Mouse (Mus musculus) embryonic facial prominence, embryonic 10.5 days (tissue): ENCODE data around the gene Slc35g3. TPM values are rescaled to one million over a fixed set of nuclear protein-coding genes. Genes with fewer than 3 reads are reported as not detected.

Source experiments
- DNase-seq: peaks from one replicate; pipeline ENCODE4 v3.0.0-alpha.2; 2017; ENCODE audit warnings: low spot score
- H3K27ac ChIP-seq: fragments of 300-500 bp; sonication (generic); replicated peaks from 2 replicates; pipeline ENCODE4 v1.5.1; 2016; ENCODE audit warnings: mild to moderate bottlenecking
- H3K27me3 ChIP-seq: fragments of 300-500 bp; sonication (generic); replicated peaks from 2 replicates; pipeline ENCODE4 v1.6.1; 2016; ENCODE audit warnings: low read depth, mild to moderate bottlenecking; ENCODE audit not compliant: poor library complexity, severe bottlenecking
- H3K36me3 ChIP-seq: fragments of 300-500 bp; sonication (generic); replicated peaks from 2 replicates; pipeline ENCODE4 v1.6.1; 2016; ENCODE audit warnings: mild to moderate bottlenecking, moderate library complexity
- H3K4me1 ChIP-seq: fragments of 300-500 bp; sonication (generic); 2 replicates; pipeline ENCODE4 v1.6.1; 2016
- H3K4me3 ChIP-seq: fragments of 300-500 bp; sonication (generic); 2 replicates; pipeline ENCODE4 v1.5.1; 2016; ENCODE audit warnings: mild to moderate bottlenecking, moderate library complexity
- H3K9me3 ChIP-seq: fragments of 300-500 bp; sonication (generic); 2 replicates; pipeline ENCODE4 v1.6.1; 2016; ENCODE audit warnings: mild to moderate bottlenecking
- WGBS: fragments of 180-500 bp; shearing (Covaris S2); methylation state at CpG from one replicate; pipeline ENCODE4 v1.1.7; 2016; 5-methylcytosine and 5-hydroxymethylcytosine counted together
- polyA plus RNA-seq: library from polyadenylated mRNA; unstranded; fragments of >200 nt; fragmentation: Nextera tagmentation; extraction: Ambion mirVana; gene quantifications from 2 replicates; pipeline ENCODE4 v1.2.1, GENCODE M21; 2016

Slc35g3 gene
- polyA plus RNA-seq, 1 experiment from 2014 or later, result 0.12 TPM

DNA sequence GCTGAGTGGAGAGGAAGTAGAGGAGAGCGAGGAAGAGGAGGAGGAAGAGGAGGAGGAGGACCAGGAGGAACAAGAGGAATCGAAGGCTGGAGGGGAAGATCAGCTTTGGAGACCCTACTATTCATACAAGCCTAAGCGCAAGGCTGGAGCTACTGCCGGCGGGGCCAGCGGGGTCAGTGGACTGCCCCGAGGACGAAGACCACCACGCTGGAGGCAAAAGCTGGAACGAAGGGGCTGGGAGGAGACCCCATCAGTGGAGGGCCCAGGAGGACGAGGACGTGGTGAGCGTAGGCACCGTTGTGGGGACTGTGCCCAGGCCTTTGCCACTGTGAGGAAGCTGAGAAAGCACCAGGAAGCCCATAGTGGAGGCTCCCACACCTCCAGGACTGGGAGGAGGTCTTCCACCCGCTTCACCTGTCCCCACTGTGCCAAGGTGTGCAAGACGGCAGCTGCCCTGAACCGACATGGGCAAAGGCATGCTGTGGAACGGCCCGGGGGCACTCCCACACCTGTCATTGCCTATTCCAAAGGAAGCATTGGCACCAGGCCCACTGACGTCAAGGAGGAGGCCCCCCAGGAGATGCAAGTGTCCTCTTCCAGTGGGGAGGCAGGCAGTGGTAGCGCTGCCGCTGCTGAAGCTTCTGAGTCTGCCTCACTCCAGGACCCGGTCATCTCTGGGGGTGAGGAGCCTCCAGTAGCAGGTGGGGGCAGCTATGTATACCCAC lies 16.7 kb upstream of the Slc35g3 start:
- H3K4me3 ChIP-seq, result peak overlapping the region; percentile 17; the same call in 1 of the 2 replicates
- H3K36me3 ChIP-seq, result peaks cover 15% of the 10 kb centered on the region; the same call in 1 of the 2 replicates
- no peaks in the 10 kb centered on the region for H3K9me3 ChIP-seq
- peaks cover 64% of the 10 kb centered on the region for H3K27me3 ChIP-seq
- 0 out of 2 replicates have a peak overlapping the region, but pooled peaks have one; percentile 25 for H3K27ac ChIP-seq
- no peak for DNase-seq
- 68% methylated on average over 23 of the region's 23 CpGs for WGBS
- peaks cover 20% of the 10 kb centered on the region for H3K4me1 ChIP-seq

DNA sequence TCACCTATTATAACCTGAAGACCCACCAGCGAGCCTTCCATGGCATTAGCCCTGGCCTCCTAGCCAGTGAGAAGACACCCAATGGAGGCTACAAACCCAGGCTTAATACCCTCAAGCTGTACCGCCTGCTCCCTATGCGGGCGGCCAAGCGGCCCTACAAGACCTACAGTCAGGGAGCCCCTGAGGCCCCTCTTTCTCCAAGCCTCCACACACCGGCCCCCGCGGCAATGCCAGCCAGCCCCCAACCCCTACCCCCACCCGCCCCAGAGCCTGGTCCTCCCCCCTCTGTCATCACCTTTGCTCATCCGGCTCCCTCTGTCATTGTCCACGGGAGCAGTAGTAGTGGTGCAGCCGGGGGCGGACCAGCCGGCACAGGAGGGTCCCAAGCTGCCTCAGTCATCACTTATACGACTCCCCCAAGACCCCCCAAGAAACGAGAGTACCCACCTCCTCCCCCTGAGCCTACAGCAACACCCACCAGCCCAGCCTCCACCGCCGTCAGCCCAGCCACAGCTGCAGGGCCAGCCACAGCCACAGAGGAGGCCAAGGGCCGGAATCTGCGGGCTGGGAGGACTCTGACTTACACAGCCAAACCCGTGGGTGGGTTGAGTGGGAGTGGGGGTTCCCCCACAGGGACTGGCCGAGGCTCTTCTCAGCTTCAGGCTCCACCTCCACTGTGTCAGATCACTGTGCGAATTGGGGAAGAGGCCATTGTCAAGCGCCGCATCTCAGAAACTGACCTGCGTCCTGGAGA lies 15.9 kb upstream of the Slc35g3 start:
- peaks cover 61% of the 10 kb centered on the region for H3K27me3 ChIP-seq
- no peaks in the 10 kb centered on the region for H3K9me3 ChIP-seq
- peaks cover 15% of the 10 kb centered on the region; the same call in 1 of the 2 replicates for H3K36me3 ChIP-seq
- H3K4me3 ChIP-seq, result peak overlapping the region; percentile 17; the same call in 1 of the 2 replicates
- no peak overlapping the region for H3K27ac ChIP-seq
- H3K4me1 ChIP-seq, result peaks cover 20% of the 10 kb centered on the region
- WGBS, result 67% methylated on average over 26 of the region's 26 CpGs
- DNase-seq, result no peak

GRCm38 (mm10) chr11:69776488-69776887 lies 14.7 kb upstream of the Slc35g3 start:
- no peak overlapping the region for H3K4me3 ChIP-seq
- no peak for DNase-seq
- WGBS, result 82% methylated on average over 20 of the region's 20 CpGs
- H3K27me3 ChIP-seq, result peaks cover 50% of the 10 kb centered on the region
- H3K36me3 ChIP-seq, result peaks cover 15% of the 10 kb centered on the region; the same call in 1 of the 2 replicates
- no peaks in the 10 kb centered on the region for H3K9me3 ChIP-seq
- no peak overlapping the region for H3K27ac ChIP-seq
- H3K4me1 ChIP-seq, result peaks cover 20% of the 10 kb centered on the region

- DNase-seq, result no peak
- no peaks in the 10 kb centered on the region for H3K9me3 ChIP-seq
- peaks cover 15% of the 10 kb centered on the region; the same call in 1 of the 2 replicates for H3K36me3 ChIP-seq
- peaks cover 20% of the 10 kb centered on the region for H3K4me1 ChIP-seq
- H3K4me3 ChIP-seq, result no peak overlapping the region
- peaks cover 50% of the 10 kb centered on the region for H3K27me3 ChIP-seq
- H3K27ac ChIP-seq, result no peak overlapping the region
- 73% methylated on average over 10 of the region's 10 CpGs for WGBS
Observed at GRCm38 (mm10) chr11:69775716-69776115, 13.9 kb upstream of the Slc35g3 start.

- Histone ChIP-seq H3K36me3 (peaks cover 15% of the 10 kb centered on the region; the same call in 1 of the 2 replicates), H3K9me3 (no peaks in the 10 kb centered on the region), H3K27ac (no peak overlapping the region), H3K27me3 (peaks cover 48% of the 10 kb centered on the region), H3K4me1 (peaks cover 20% of the 10 kb centered on the region), H3K4me3 (no peak overlapping the region)
- DNase-seq, result no peak
- WGBS, result 53% methylated on average over 5 of the region's 5 CpGs
Observed at GRCm38 (mm10) chr11:69774961-69775360, 13.2 kb upstream of the Slc35g3 start.

DNA sequence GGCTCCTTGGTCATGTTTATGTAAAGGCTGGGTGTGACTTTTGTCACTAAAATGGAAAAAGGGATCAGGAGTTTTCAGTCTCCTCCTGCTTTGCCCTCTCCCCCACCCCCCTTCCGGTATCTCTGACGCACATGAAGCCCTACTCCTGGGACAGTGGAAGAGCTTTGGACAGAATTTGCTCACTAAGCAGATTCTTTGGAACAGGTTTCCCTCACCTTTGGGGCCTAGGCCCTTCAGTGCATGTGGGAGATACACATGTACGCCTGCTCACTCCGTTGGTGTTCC lies 5.8 kb upstream of the Slc35g3 start:
- Histone ChIP-seq H3K27me3 (peaks cover 14% of the 10 kb centered on the region), H3K27ac (no peak overlapping the region), H3K4me3 (peak overlapping the region; percentile 89; the same call in 1 of the 2 replicates), H3K4me1 (peaks cover 32% of the 10 kb centered on the region), H3K36me3 (no peaks in the 10 kb centered on the region), H3K9me3 (no peaks in the 10 kb centered on the region)
- 65% methylated on average over 4 of the region's 4 CpGs for whole genome bisulfite sequencing
- no peak for DNase-seq

DNA sequence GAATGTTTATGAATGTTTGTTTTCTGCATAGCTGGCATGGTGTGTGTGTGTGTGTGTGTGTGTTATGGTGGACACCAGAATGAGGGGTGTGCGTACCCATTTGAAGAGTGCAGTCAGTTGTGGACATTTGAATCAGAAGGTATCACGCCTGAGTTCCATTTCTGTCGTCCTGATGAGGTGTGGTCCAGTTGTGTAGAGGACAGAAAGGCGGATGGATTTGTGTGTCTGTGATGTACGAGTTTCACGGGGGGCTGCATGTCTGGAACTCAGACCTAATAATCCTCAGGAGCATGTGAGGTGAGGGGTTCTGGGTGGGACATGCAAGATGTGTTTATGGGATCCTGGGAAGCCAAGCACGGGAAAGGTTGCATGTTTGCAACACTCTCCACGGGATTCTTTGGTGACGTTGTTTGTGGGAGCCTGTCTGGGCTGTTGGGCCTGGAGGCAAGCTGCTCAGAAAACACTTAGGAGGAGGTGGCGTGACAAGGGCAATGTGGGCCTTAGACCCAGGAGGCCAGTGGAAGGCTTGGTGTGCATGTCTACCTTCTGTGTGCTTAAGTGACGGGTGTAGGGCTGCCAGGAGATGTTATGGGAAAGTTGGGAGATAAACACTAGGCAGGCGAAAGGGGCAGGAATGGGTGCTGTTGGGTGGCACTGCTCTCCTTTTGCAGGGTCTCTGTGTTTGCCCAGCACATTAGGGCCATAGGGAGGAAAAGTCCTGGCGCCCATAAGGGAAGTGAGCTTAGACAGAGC lies 5.3 kb upstream of the Slc35g3 start:
- Histone ChIP-seq H3K27me3 (peaks cover 14% of the 10 kb centered on the region), H3K36me3 (no peaks in the 10 kb centered on the region), H3K4me3 (peak overlapping the region; percentile 89), H3K27ac (no peak overlapping the region), H3K9me3 (no peaks in the 10 kb centered on the region), H3K4me1 (peaks cover 32% of the 10 kb centered on the region)
- DNase-seq, result no peak
- WGBS, result 63% methylated on average over 13 of the region's 13 CpGs

GRCm38 (mm10) chr11:69766126-69766609 lies 4.4 kb upstream of the Slc35g3 start:
- peak overlapping the region; percentile 93 for H3K27ac ChIP-seq

GRCm38 (mm10) chr11:69765221-69766125 lies 3.7 kb upstream of the Slc35g3 start, which contains the start of gene Zbtb4:
Gene Zbtb4, plus strand, starts transcription at chr11:69765912.
- H3K27ac ChIP-seq, result peak within 1 kb of the TSS; percentile 93
- peaks cover 18% of the 10 kb centered on the region for H3K27me3 ChIP-seq
- H3K4me1 ChIP-seq, result peaks cover 37% of the 10 kb centered on the region
- peak within 1 kb of the TSS; percentile 89 for H3K4me3 ChIP-seq
- no peaks in the 10 kb centered on the region for H3K9me3 ChIP-seq
- H3K36me3 ChIP-seq, result no peaks in the 10 kb centered on the region
- 20% methylated on average over 45 of the region's 55 CpGs for WGBS
- peak; percentile 62 for DNase-seq

More at GRCm38 (mm10) chr11:69766126-69766609, 4.4 kb upstream of the Slc35g3 start:
- H3K9me3 ChIP-seq, result no peaks in the 10 kb centered on the region
- H3K4me1 ChIP-seq, result peaks cover 32% of the 10 kb centered on the region
- peak; percentile 72 for DNase-seq
- WGBS, result under 1% methylated on average over 37 of the region's 37 CpGs
- peak overlapping the region; percentile 89 for H3K4me3 ChIP-seq
- H3K27me3 ChIP-seq, result peaks cover 14% of the 10 kb centered on the region
- no peaks in the 10 kb centered on the region for H3K36me3 ChIP-seq

- H3K27me3 ChIP-seq, result peaks cover 18% of the 10 kb centered on the region
- no peak overlapping the region for H3K4me3 ChIP-seq
- no peaks in the 10 kb centered on the region for H3K36me3 ChIP-seq
- H3K27ac ChIP-seq, result no peak overlapping the region
- peaks cover 49% of the 10 kb centered on the region for H3K4me1 ChIP-seq
- 59% methylated on average over 7 of the region's 7 CpGs for WGBS
- H3K9me3 ChIP-seq, result no peaks in the 10 kb centered on the region
- DNase-seq, result no peak
Observed at GRCm38 (mm10) chr11:69763551-69763950, 1.8 kb upstream of the Slc35g3 start.

- H3K4me3 ChIP-seq, result peak overlapping the region; percentile 20; the same call in 1 of the 2 replicates
- H3K27ac ChIP-seq, result peak overlapping the region; percentile 95; the same call in 1 of the 2 replicates
- WGBS, result 92% methylated on average over 7 of the region's 7 CpGs
- H3K9me3 ChIP-seq, result no peaks in the 10 kb centered on the region
- DNase-seq, result no peak
- peaks cover 5% of the 10 kb centered on the region; the same call in 1 of the 2 replicates for H3K36me3 ChIP-seq
- H3K27me3 ChIP-seq, result peaks cover 4% of the 10 kb centered on the region; the same call in 1 of the 2 replicates
- peaks cover 44% of the 10 kb centered on the region for H3K4me1 ChIP-seq
Observed at GRCm38 (mm10) chr11:69760901-69761200, 917 bp downstream of the Slc35g3 start.
